Mouse (Mus musculus) kidney, embryonic 15.5 days (tissue): ENCODE data around the gene Olfr912. TPM values are rescaled to one million over a fixed set of nuclear protein-coding genes. Genes with fewer than 3 reads are reported as not detected.

Experiments used
- ATAC-seq: fragments of 200-750 bp; cut with Nextera tagmentation; replicated peaks from 2 replicates; pipeline ENCODE4 v1.8.0; 2017; ENCODE audit warnings: moderate TSS enrichment; ENCODE audit not compliant: low FRiP score
- H3K27ac ChIP-seq: fragments of 300-500 bp; sonication (generic); 2 replicates; pipeline ENCODE4 v1.5.1; 2015; ENCODE audit warnings: mild to moderate bottlenecking, inconsistent platforms
- H3K27me3 ChIP-seq: fragments of 300-500 bp; sonication (generic); 2 replicates; pipeline ENCODE4 v1.6.1; 2015; ENCODE audit warnings: inconsistent platforms
- H3K36me3 ChIP-seq: fragments of 300-500 bp; sonication (generic); 2 replicates; pipeline ENCODE4 v1.6.1; 2015; ENCODE audit warnings: inconsistent platforms
- H3K4me1 ChIP-seq: fragments of 300-500 bp; sonication (generic); 2 replicates; pipeline ENCODE4 v1.6.1; 2015; ENCODE audit warnings: inconsistent platforms
- H3K4me2 ChIP-seq: fragments of 300-500 bp; sonication (generic); 2 replicates; pipeline ENCODE4 v1.6.1; 2015; ENCODE audit warnings: moderate library complexity, mild to moderate bottlenecking, inconsistent platforms
- H3K4me3 ChIP-seq: fragments of 300-500 bp; sonication (generic); replicated peaks from 2 replicates; pipeline ENCODE4 v1.5.1; 2015; ENCODE audit warnings: mild to moderate bottlenecking, inconsistent platforms
- H3K9ac ChIP-seq: fragments of 300-500 bp; sonication (generic); 2 replicates; pipeline ENCODE4 v1.6.1; 2015; ENCODE audit warnings: mild to moderate bottlenecking, inconsistent platforms
- H3K9me3 ChIP-seq: fragments of 300-500 bp; sonication (generic); replicated peaks from 2 replicates; pipeline ENCODE4 v1.6.1; 2016; ENCODE audit warnings: inconsistent platforms
- WGBS: fragments of 180-500 bp; shearing (Covaris S2); methylation state at CpG from one replicate; pipeline ENCODE4 v1.1.7; 2015; ENCODE audit warnings: mixed read lengths; 5-methylcytosine and 5-hydroxymethylcytosine counted together
- polyA plus RNA-seq: library from polyadenylated mRNA; unstranded; fragments of >200 nt; fragmentation: Nextera tagmentation; extraction: Ambion mirVana; gene quantifications from 2 replicates; pipeline ENCODE4 v1.2.1, GENCODE M21; 2015

The Olfr912 gene
- polyA plus RNA-seq = not detected in 2 replicates

GRCm38 (mm10) chr9:38579878-38580277 lies at the start of gene Olfr912:
Olfr912 (plus strand) TSS chr9:38580178.
- 58% methylated on average over 1 of the region's 1 CpGs for WGBS

GRCm38 (mm10) chr9:38537549-38537948 lies 42.4 kb upstream of the Olfr912 start, which contains the start of gene Olfr910:
Olfr910 (plus strand) TSS chr9:38537849.
- Histone ChIP-seq H3K27me3 (no peaks in the 10 kb centered on the region), H3K36me3 (no peaks in the 10 kb centered on the region), H3K4me2 (no peak within 1 kb of the TSS), H3K9ac (no peak within 1 kb of the TSS), H3K4me1 (no peaks in the 10 kb centered on the region), H3K4me3 (no peak within 1 kb of the TSS), H3K27ac (no peak within 1 kb of the TSS), H3K9me3 (0 out of 2 replicates have a peak, but pooled peaks cover 2% of the 10 kb centered on the region)
- ATAC-seq = no peak
- 91% methylated on average over 2 of the region's 2 CpGs for WGBS

More at GRCm38 (mm10) chr9:38579878-38580277, at the start of gene Olfr912:
- H3K9me3 ChIP-seq = no peaks in the 10 kb centered on the region
- no peak within 1 kb of the TSS for H3K4me2 ChIP-seq
- no peak for ATAC-seq
- H3K36me3 ChIP-seq = no peaks in the 10 kb centered on the region
- H3K4me3 ChIP-seq = no peak within 1 kb of the TSS
- no peaks in the 10 kb centered on the region for H3K4me1 ChIP-seq
- H3K27me3 ChIP-seq = no peaks in the 10 kb centered on the region
- no peak within 1 kb of the TSS for H3K27ac ChIP-seq
- H3K9ac ChIP-seq = no peak within 1 kb of the TSS

- Histone ChIP-seq H3K4me2 (no peak overlapping the region), H3K9me3 (no peaks in the 10 kb centered on the region), H3K9ac (no peak overlapping the region), H3K4me1 (no peaks in the 10 kb centered on the region), H3K27me3 (no peaks in the 10 kb centered on the region), H3K27ac (no peak overlapping the region), H3K4me3 (no peak overlapping the region), H3K36me3 (no peaks in the 10 kb centered on the region)
- 46% methylated on average over 1 of the region's 1 CpGs for whole genome bisulfite sequencing
- no peak for ATAC-seq
Observed at GRCm38 (mm10) chr9:38591056-38591455, 11.1 kb downstream of the Olfr912 start.

- H3K27me3 ChIP-seq = no peaks in the 10 kb centered on the region
- H3K27ac ChIP-seq = no peak within 1 kb of the TSS
- H3K4me1 ChIP-seq = no peaks in the 10 kb centered on the region
- no peaks in the 10 kb centered on the region for H3K36me3 ChIP-seq
- no peak within 1 kb of the TSS for H3K4me2 ChIP-seq
- ATAC-seq = no peak
- H3K9me3 ChIP-seq = no peaks in the 10 kb centered on the region
- H3K9ac ChIP-seq = no peak within 1 kb of the TSS
- H3K4me3 ChIP-seq = no peak within 1 kb of the TSS
- 31% methylated on average over 2 of the region's 2 CpGs for WGBS
Observed at GRCm38 (mm10) chr9:38592459-38592858, 12.5 kb downstream of the Olfr912 start, which contains the start of gene Olfr913. Olfr913 (plus strand) TSS chr9:38592759.

- Histone ChIP-seq H3K36me3 (no peaks in the 10 kb centered on the region), H3K4me3 (no peak within 1 kb of the TSS), H3K4me2 (no peak within 1 kb of the TSS), H3K9me3 (no peaks in the 10 kb centered on the region), H3K9ac (no peak within 1 kb of the TSS), H3K4me1 (no peaks in the 10 kb centered on the region), H3K27ac (no peak within 1 kb of the TSS), H3K27me3 (no peaks in the 10 kb centered on the region)
- WGBS = 72% methylated on average over 2 of the region's 2 CpGs
- ATAC-seq = no peak
Observed at GRCm38 (mm10) chr9:38604802-38605201, 24.8 kb downstream of the Olfr912 start, which contains the start of gene Olfr914. Olfr914 (plus strand) TSS chr9:38605102.

GRCm38 (mm10) chr9:38632406-38632805 lies 52.4 kb downstream of the Olfr912 start:
- Histone ChIP-seq H3K27ac (no peak overlapping the region), H3K36me3 (no peaks in the 10 kb centered on the region), H3K4me3 (no peak overlapping the region), H3K9me3 (no peaks in the 10 kb centered on the region), H3K4me2 (no peak overlapping the region), H3K9ac (no peak overlapping the region), H3K27me3 (no peaks in the 10 kb centered on the region), H3K4me1 (no peaks in the 10 kb centered on the region)
- WGBS = 88% methylated on average over 4 of the region's 4 CpGs
- no peak for ATAC-seq

Other genes with a start within 250 kb of the Olfr912 start
- not detected in 2 replicates for gene Olfr898, start 231.8 kb upstream of the Olfr912 start, polyA plus RNA-seq
- gene Olfr250, start 213.3 kb upstream of the Olfr912 start, polyA plus RNA-seq = not detected in 2 replicates
- not detected in 2 replicates for gene Olfr251, start 203.1 kb upstream of the Olfr912 start, polyA plus RNA-seq
- not detected in 2 replicates for gene Olfr147, start 178.5 kb upstream of the Olfr912 start, polyA plus RNA-seq
- not detected in 2 replicates for gene Olfr901, start 150.7 kb upstream of the Olfr912 start, polyA plus RNA-seq
- not detected in 2 replicates for gene Olfr902, start 132.5 kb upstream of the Olfr912 start, polyA plus RNA-seq
- gene Olfr904, start 117.0 kb upstream of the Olfr912 start, polyA plus RNA-seq = not detected in 2 replicates
- not detected in 2 replicates for gene Olfr905, start 109.1 kb upstream of the Olfr912 start, polyA plus RNA-seq
- not detected in 2 replicates for gene Olfr906, start 93.1 kb upstream of the Olfr912 start, polyA plus RNA-seq
- gene Olfr907, start 84.4 kb upstream of the Olfr912 start, polyA plus RNA-seq = not detected in 2 replicates
- not detected in 2 replicates for gene Olfr911-ps1, start 58.6 kb upstream of the Olfr912 start, polyA plus RNA-seq
- not detected in 2 replicates for gene Olfr910, start 42.3 kb upstream of the Olfr912 start, polyA plus RNA-seq
- gene Olfr913, start 12.6 kb downstream of the Olfr912 start, polyA plus RNA-seq = not detected in 2 replicates
- gene Olfr914, start 24.9 kb downstream of the Olfr912 start, polyA plus RNA-seq = not detected in 2 replicates
- not detected in 2 replicates for gene Olfr916, start 79.7 kb downstream of the Olfr912 start, polyA plus RNA-seq
- not detected in 2 replicates for gene Olfr917, start 85.7 kb downstream of the Olfr912 start, polyA plus RNA-seq
- gene Olfr918, start 94.4 kb downstream of the Olfr912 start, polyA plus RNA-seq = not detected in 2 replicates
- not detected in 2 replicates for gene Olfr919, start 123.5 kb downstream of the Olfr912 start, polyA plus RNA-seq
- 17.2 and 21.2 TPM in 2 replicates for gene Vwa5a, start 138.1 kb downstream of the Olfr912 start, polyA plus RNA-seq
- gene Olfr920, start 172.1 kb downstream of the Olfr912 start, polyA plus RNA-seq = 0.03 TPM in 1 of 2 replicates, not detected in the other
- gene Olfr921, start 192.9 kb downstream of the Olfr912 start, polyA plus RNA-seq = not detected in 2 replicates
- not detected in 2 replicates for gene Olfr922, start 234.4 kb downstream of the Olfr912 start, polyA plus RNA-seq
- gene Olfr923, start 246.4 kb downstream of the Olfr912 start, polyA plus RNA-seq = not detected in 2 replicates